Mouse (Mus musculus): ENCODE measurements around the gene Mcpt9.
"Not testable (repeated sequence)": the region's sequence is repeated elsewhere in the genome, so short reads cannot be mapped to it uniquely, and the experiment has no call there.

GRCm38 (mm10) chr14:55987464-55987863, 42.8 kb downstream of the Mcpt9 start:
- not testable (repeated sequence) for TF ChIP-seq CTCF (conservative IDR thresholded peaks at IDR 0.05; ENCODE audit: insufficient read depth, insufficient read length, low read depth, low read length); POLR2A (IDR thresholded peaks at IDR 0.05; ENCODE audit: low read depth, low read length)
